Mouse (Mus musculus): ENCODE data around the gene Ltv1.
"Not testable (repeated sequence)": the region's sequence is repeated elsewhere in the genome, so short reads cannot be mapped to it uniquely, and the experiment has no call there.

The Ltv1 gene

DNA sequence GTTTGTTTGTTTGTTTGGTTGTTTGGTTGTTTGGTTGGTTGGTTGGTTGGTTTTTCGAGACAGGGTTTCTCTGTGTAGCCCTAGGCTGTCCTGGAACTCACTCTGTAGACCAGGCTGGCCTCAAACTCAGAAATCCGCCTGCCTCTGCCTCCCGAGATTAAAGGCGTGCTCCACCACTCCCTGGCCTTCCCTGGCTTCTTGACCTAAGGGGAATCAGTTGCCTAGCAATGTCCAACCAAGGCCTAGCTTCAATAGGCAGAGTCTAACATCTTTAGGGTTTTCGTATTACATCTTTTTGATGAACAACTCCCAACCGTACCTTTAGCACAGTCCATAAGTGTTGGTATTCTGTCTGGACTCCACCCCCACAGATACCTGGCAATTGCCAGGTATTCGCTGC lies 528 bp upstream of the Ltv1 start:
- not testable (repeated sequence) for DNase-seq (ENCODE audit: low spot score)

DNA sequence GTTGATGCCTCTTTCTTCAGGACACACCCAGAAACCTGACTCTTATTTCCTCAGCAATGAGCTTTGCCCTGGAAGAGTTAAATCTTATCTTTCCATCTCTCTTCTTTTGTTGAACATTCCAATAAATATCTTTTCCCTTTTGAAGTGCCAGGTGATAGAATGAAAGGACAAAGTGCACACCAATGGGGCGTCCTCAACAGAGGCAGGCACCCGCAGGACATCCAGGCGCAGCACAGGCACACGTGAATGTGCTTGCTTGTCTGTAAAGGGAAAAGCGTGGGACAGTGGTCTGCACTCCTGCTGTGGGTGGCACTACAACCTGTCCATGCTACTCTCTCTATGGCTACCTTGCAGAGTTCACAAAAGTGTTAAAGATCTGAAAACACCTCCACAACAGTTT lies 3.1 kb downstream of the Ltv1 start:
- no peak for DNase-seq (ENCODE audit: low spot score)

DNA sequence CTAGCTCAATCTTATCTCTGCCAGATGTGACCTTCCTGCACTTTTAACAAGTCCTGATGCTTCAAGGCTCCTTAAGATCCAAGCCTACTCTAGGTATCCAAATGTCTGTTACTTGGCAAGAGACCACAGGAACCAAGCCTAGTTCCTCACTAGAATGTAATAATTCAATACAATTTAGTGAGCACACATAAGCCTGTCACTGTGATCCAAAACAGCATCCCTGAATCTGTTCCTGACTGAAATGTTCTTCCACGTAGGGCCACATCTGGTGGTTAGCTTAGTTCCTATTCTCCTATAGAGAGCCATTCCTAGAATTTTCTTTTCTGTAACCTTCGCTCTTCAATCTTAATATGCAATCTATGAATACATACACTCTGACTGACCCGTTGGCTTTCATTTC lies 6.2 kb downstream of the Ltv1 start:
- DNase-seq (ENCODE audit: low spot score): no peak

DNA sequence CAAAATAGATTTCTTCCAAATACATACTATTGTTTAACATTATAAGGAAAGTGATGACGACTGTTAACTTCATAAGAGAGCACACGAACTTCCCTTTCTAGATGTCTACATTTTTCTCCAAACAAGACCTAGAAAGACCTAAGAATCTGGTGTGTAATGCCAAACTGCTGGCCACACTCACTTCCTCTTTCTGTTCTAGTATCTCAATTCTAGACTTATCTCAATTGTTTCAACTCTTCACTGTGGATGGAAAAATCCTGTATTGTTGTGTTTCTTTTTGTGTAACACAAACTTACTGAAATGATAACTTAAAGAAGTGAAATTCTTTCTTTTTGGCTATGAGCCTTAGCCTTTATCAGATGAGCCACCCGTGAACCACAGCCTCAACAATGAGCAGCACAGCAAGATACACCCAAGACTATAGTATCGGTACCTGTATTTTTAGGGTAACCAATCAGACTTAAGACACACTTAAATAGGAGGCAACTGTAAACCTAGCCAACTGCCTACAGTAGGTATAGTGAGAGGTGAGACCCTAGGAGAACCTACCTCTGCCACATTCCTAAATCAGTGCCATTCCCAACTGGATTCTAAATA lies 8.7 kb downstream of the Ltv1 start:
- DNase-seq (ENCODE audit: low spot score): no peak

DNA sequence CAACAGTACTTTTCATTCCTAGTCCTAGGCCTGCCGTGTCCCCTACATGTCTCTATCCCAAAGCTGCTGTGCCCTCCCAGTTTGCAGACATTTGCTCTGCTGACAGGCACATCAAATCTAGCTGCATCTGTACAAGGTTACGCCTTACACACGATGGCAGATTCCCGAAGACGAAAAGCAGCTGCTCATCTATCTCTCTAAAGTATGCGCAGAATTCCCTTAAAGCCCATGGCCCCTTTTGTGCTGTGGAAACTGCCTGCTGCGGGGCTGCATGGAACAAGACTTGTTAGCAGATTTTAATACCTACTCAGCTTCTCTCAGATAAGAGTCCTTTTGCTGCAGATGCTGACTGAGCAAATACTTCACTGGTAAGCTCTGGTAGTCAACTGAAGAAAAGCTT lies 12.8 kb downstream of the Ltv1 start:
- no peak for DNase-seq (ENCODE audit: low spot score)

DNA sequence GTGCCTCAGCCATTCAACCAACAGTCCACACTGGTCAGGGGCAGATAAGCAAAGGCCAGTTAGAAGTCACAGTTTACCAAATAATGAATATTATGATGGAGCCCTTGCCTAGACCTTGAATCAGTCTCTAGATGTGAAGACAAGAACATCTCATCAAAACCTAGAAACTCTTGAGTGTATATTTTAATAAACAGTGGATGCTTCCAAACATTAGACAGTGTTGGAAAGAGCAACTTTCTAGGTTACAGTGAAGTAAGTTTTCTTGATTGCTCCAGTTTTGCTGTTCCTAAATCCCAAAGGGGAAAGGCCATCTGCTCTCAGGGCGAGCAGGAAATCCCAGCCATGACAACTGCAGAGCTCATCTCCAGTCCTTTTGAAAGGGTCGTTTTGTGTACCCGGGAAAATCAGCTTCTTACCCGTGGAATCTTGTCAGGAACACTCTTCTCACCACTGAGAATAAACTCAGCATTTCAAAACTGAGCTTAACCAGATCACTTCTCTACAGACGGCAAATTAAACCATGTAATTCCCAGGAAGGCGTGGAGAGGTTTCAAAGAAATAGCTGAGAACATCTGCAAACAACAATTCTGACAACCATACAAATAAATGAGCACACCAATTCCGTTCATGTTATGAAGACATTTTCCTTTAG lies 14.9 kb downstream of the Ltv1 start, which contains the start of gene Zc2hc1b:
Zc2hc1b (minus strand) TSS at position 51 of the 652 bp plus-strand sequence.
- no peak for DNase-seq (ENCODE audit: low spot score)

DNA sequence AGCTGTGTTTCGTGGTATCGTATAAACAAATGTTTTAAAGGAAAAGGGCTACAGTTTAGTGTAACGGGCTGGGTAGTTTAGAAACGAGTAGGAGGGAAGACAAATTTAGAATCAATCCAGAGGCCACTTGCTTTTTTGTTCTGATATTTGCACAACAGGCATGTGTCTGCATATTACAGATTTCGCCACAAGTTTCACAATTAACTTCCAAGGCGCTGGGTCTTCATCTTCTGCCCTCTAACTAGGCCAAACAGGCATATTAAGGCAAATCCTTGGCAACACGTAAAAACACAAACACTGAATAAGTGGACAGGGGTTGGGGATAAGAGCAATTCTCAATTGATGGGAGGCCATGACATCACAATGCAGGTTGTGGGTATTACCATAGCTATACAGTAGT lies 17.1 kb downstream of the Ltv1 start:
- no peak for DNase-seq (ENCODE audit: low spot score)

DNA sequence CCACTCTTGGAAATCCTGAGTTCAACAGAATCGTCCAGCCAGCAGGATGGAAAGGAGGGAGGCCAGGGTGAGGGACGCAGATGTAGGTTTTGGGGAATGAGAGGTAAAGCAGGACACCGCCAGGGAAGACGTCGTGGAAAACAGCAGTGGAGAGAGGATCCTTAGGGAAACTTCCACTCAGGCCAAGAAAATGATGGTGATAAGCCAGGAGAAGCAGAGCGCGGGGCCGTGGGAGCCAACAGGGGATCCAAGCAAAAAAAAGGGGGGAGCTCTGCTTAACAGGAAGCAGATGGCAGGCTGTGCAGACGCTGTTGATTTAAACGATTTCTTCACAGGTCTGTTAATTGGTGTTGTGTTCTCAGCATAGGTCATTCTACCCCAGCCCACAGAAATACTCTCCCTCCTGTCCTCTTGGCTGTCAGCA lies 20.2 kb downstream of the Ltv1 start:
- no peak for DNase-seq (ENCODE audit: low spot score)

DNA sequence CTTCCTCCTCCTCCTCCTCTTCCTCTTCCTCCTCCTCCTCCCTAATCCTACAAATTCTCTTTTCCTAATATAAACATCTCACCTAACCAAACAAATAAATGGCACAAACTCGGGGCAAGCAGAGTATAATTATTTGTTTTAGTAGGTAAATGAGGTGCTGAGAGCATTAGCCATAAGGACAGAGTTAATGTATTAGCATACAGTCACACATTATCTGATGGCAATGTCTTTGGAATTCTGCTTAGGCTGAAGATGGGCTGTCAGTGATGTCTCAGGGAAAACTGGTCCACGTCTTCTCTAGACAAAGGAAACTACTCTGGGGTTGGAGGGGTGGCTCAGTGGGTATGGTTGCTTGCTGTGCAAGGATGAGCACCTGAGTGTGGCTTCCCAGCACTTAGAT lies 21.5 kb downstream of the Ltv1 start:
- no peak for DNase-seq (ENCODE audit: low spot score)

DNA sequence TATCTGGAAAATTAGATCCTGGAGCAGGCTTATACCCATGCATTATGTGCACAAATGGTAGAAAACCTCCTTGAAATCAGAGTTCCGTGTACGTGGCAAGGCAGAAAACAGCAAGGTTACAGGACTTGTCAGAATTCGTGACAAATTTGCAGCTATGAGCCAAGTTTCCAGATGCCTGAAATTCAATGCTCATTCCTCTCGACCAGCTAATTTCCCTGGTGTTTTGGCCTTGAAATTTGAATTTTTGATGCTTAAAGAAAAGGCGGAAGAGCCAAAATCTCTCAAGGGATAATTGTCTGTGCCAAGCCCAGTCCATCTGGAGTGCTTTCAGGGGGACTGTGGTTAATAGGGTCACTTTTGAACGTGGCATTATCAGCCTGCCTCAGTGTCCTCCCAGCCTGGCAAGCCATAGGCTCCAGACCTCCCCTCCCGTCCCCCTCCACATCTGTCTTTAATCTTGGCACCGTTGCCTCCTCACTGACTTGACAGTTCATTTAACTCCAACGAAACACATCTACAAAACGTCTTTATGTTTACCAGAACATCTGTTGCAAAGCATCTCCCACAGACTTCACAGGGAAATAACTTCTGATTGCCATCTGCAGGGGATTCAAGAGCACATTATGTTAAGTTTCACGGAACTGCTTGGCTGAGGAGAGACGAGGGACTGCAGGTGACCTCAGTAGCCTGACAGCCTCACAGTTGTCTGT lies 22.1 kb downstream of the Ltv1 start:
- no peak for DNase-seq (ENCODE audit: low spot score)

DNA sequence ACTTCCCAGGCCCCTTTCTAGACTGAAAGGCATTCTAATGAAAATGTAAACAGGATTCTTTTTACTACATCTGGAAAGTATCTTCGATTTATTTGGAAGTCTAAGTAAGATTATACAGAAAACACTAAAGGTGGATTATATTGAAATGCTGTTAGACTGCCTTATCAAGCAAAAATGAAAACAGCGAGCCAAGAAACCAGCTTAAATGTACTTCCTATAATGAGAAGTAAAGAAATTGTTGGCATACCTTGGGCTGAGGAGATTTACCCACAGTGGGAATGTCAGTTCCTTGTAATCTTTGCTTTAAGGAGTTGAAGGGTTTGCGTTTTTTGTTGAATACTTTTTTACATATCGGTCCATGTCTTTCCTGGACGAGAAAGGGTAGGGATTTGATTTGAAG lies 24.5 kb downstream of the Ltv1 start:
- no peak for DNase-seq (ENCODE audit: low spot score)

DNA sequence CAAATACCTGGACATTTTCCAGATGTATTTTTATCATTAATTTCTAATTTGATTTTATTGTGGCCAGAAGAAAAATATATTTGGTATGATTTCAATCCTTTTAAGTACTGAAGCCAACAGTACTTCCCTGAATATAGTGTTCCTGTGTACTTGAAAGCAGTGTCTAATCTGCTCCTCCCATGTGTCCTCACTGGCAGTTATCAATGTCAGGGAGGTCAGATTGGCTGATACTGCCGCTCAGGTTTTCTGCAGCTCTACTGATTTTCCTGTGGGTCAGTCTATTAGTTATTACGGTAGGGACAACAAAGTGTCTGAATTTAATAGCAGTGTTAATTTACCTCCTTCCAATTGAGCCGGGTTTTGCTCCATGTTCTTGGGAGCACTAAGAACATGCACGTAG lies 30.9 kb downstream of the Ltv1 start:
- no peak for DNase-seq (ENCODE audit: low spot score)

DNA sequence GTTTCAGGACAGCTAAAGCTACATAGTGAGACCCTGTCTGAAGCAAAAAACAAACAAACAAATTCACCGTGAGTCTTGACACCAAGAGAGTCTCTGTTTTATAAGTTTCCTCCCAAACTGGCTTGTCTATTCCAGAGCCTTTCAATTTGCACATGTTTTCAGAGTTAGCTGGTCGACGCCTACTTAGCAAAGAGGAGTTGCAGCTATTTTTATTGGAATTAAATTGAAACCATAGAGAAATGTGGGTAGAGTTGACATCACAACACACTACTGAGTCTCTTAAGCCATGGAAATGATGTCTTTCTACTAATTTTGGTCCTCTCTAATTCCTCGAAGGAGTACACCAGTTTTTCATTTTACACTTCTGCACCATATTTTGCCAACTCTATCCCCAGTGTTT lies 32.1 kb downstream of the Ltv1 start:
- DNase-seq (ENCODE audit: low spot score): no peak

DNA sequence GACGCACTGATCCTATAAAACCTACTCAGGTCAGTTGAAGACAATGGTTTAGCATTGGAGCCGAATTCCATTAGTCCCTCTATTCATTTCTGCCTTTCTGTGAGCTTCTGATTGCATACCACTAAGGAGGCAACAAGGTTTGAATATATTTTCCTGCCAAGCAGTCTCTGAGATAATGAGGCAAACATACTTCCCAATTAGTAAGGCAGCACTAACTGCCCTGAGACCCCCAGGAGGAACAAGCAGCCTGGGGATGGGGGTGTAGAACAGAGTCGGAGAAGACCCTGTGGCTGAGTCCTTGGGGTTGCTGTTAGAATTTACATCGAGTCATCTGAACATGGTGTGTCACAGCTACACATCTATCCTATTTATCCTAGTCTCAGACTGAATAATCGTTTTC lies 37.6 kb downstream of the Ltv1 start:
- DNase-seq (ENCODE audit: low spot score): no peak

DNA sequence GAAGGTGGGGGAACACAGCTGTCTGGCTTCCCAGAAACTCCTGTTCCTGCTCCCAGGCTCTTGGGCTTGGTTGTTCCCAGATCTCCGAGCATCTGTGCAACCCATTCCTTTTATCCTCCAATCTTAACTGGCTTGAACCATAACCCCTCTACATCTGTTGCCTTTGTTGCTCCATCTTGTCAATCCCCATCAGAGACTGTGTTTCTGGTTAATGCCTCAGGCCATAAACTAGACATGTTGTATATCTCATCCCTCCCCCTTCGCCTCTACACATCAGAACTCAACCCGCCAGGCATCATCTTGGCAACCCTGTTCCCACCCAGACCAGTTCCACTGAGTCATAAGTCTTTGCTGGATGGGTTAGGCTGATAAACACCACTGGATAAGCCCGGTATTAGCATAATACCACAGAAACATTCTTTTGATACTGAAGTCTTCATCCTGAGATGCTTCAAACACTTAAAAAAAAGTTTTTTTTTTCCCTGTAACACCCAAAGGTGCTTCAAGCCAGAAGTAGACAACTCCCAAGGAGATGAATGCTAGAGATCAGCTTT lies 40.1 kb downstream of the Ltv1 start:
- DNase-seq (ENCODE audit: low spot score): no peak

DNA sequence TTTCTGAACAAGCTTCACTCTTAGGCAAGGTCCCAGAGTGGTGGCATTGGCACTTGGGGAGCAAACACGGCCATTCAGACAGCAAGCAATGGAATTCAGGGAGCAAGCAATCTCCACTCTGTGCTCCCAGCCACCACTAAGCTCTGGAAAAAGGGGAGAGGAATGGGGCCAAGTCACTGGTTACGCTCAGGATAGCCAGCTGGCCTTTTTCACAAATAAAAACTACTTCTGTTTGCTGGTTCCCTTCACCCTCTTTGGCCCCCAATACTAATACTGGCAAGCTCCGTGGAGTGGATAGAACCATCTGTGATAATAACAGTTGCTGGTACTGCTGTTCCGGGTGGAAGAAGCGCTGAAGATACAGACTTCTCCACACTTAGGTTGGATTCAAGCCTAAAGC lies 41.6 kb downstream of the Ltv1 start:
- no peak for DNase-seq (ENCODE audit: low spot score)

DNA sequence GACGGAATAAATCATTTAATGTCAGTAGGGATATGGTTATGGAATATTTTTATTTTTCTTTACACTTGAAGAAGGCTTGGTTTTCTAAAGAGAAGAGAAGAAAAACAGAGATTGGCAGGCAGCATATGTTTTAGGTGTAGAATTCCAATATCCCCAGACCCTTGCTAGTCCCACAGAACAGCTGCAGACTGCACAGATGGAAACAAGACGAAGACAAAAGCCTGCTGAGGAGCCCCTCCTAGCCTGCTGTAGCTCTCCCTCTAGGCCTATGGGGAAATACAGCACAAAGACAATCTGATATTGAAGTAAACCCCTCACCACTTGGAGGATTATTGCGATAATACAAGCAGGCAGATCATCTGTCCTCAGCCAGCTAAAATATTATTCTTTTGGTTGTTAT lies 42.5 kb downstream of the Ltv1 start:
- no peak for DNase-seq (ENCODE audit: low spot score)

DNA sequence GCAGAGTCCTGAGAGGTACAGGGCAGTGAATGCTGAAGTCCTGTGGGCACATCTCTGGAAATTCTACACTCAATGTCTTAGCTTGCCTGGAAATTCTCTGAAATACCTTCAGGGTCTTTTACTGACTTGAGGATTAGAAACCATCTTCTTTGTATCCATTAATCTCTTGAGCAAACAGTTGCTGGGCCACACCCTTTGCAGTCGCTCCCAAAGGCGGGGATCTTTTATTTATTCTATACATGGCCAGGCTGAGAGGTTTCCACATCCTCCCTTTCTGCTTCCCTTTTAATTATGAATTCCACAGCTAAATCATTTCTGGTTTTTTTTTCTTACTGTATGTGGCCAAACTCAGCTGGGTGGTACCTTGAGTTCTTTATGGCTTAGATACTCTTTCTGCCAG lies 52.5 kb downstream of the Ltv1 start:
- DNase-seq (ENCODE audit: low spot score): no peak

DNA sequence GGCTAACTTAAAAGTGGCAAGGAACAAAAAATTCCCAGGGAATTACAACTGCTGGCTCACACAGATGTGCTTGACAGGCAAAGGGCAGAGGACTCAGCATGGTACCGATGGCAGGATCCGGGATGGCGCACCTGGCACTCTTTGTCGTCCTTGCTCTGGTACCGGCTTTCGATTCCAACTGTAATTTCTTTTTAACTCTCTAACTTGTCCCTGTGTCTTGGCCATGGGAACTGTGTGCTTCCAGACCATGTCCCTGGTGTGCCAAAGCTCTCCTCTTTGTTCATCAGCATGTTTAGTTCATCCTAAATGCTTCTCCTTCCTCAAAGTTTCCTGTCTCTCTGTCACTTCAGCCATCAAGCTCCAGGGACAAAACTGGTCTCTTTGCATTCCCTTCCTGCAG lies 55.1 kb downstream of the Ltv1 start:
- DNase-seq (ENCODE audit: low spot score): no peak

DNA sequence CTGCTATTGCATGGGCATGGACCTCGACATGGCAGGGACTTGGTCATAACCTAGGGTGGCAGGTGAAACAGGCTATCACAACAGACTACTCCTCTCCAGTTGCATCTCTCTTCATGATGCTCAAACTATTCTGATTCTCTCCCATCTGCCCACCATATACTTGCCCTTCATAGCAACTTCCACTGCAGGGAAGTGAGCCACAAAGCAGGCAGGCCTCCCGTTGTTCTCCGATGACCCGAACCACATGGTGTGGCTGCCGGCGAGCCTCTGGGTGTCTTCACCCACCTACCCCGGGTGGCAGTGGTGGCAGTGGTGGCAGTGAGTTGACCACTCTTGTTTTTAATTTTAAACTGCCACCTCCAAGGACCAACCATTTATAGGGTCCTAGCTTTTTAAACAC lies 57.2 kb downstream of the Ltv1 start:
- no peak for DNase-seq (ENCODE audit: low spot score)

DNA sequence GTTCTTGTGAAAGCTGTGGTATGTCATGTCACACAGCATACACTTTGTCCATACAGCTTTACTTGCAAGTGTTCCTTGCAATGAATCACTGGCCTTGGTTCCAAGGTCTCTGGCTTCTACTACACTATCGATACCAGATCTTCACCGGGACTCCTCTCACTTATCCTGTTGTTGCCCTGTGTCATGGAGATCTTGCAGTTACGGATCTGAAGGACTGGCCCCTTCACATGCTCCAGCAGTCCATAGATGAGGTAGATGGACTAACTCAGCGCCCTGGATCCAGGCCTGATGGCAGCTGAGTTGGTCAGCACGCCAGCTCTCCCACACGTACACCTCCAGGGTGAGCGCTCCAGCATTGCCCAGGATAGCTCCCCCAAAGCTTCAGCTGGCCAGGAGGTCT lies 57.7 kb downstream of the Ltv1 start:
- DNase-seq (ENCODE audit: low spot score): no peak

DNA sequence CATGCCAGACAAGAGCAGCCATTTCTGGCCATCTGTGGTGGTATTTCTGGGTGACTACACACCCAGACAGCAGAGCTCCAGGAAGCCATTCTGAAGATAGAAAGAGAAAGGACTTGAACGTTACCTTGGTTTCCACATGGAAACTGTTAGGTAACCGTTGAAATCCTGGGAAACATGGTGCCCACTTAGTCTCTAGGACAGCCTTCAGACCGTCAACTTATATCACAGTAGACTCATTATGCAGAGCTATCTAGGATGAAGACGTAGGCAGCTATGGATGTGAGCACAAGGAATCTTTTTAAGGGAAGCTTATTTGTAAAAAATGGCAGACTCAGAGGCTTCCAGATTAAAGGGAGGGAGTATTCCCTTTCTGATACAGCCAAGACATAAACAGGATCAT lies 59.1 kb downstream of the Ltv1 start:
- no peak for DNase-seq (ENCODE audit: low spot score)

Measured in layer of hippocampus, adult 11-12 months (tissue).